Mouse (Mus musculus) stomach, embryonic 15.5 days (tissue): ENCODE results near the gene Gpbp1l1. TPM values are rescaled to one million over a fixed set of nuclear protein-coding genes. Genes with fewer than 3 reads are reported as not detected.

ENCODE experiments used
- polyA plus RNA-seq: library from polyadenylated mRNA; unstranded; fragments of >200 nt; fragmentation: Nextera tagmentation; extraction: Ambion mirVana; gene quantifications from 2 replicates; pipeline ENCODE4 v1.2.1, GENCODE M21; 2015

The Gpbp1l1 gene
- polyA plus RNA-seq, 1 experiment from 2014 or later: 28.9 TPM

Other genes starting within 250 kb of the Gpbp1l1 start
- gene Mast2, start 93.5 kb upstream of the Gpbp1l1 start, polyA plus RNA-seq: 13.0 and 14.3 TPM in 2 replicates
- gene Ipp, start 50.1 kb upstream of the Gpbp1l1 start, polyA plus RNA-seq: 14.0 and 15.2 TPM in 2 replicates
- 26.5 and 26.7 TPM in 2 replicates for gene Tmem69, start 1.7 kb upstream of the Gpbp1l1 start, polyA plus RNA-seq
- gene Ccdc17, start 39.0 kb downstream of the Gpbp1l1 start, polyA plus RNA-seq: 4.2 and 4.5 TPM in 2 replicates
- gene Nasp, start 70.3 kb downstream of the Gpbp1l1 start, polyA plus RNA-seq: 103 and 118 TPM in 2 replicates
- gene Akr1a1, start 94.0 kb downstream of the Gpbp1l1 start, polyA plus RNA-seq: 731 and 767 TPM in 2 replicates
- gene Prdx1, start 127.9 kb downstream of the Gpbp1l1 start, polyA plus RNA-seq: 1,377 and 1,420 TPM in 2 replicates
- 23.5 and 24.5 TPM in 2 replicates for gene Mmachc, start 150.7 kb downstream of the Gpbp1l1 start, polyA plus RNA-seq
- 23.9 and 27.7 TPM in 2 replicates for gene Ccdc163, start 150.9 kb downstream of the Gpbp1l1 start, polyA plus RNA-seq
- gene Tesk2, start 163.3 kb downstream of the Gpbp1l1 start, polyA plus RNA-seq: 5.8 and 7.3 TPM in 2 replicates
- 32.5 and 33.0 TPM in 2 replicates for gene Toe1, start 250.0 kb downstream of the Gpbp1l1 start, polyA plus RNA-seq